Mouse (Mus musculus): ENCODE results near the gene Clic5. TPM values are rescaled to one million over a fixed set of nuclear protein-coding genes. Genes with fewer than 3 reads are reported as not detected.

Clic5 gene
- total RNA-seq, 2 experiments from 2014 or later: 3.7 to 4.9 TPM

DNA sequence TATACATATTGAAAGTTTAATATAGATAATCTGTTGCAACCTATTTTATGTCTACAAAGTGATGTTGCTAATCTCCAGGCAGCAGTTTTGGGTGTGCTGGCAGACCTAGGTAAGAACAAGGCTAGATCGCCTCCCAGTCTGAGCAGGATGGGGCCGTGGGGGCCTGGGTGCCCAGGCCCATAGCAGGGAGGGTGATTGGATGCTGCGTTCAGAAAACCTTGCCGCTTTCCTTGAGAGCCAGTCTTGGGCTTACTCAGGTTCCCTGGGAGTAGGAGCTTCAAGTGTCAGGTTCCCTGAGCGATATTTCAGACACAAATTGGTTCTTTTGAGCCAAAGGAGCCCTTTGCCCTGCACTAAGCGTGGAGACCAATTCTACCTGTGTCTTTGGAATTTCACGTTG is 1.9 kb downstream of the Clic5 start:
- DNase-seq (ENCODE audit: low spot score in 2 of 2): no peak

DNA sequence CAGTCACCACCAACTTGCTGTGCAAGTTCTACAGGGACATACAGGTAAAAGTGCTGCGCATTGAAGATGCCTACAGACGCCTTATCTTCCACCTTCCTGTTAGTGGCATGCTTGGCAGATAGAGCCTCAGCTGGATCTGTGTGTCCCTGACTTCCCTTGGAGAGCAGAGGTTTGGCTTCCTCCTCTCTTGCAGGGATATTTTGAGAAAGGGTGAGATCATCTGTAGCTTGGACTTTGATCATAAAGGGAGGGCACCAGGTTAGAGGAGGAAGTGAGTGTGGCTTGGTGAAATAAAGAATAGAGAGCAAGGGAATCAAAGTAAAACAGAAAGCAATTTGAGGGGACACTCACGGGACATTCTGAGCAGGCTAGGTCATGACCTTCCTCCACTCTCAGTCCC is 4.6 kb downstream of the Clic5 start:
- DNase-seq (ENCODE audit: low spot score in 2 of 2): no peak

DNA sequence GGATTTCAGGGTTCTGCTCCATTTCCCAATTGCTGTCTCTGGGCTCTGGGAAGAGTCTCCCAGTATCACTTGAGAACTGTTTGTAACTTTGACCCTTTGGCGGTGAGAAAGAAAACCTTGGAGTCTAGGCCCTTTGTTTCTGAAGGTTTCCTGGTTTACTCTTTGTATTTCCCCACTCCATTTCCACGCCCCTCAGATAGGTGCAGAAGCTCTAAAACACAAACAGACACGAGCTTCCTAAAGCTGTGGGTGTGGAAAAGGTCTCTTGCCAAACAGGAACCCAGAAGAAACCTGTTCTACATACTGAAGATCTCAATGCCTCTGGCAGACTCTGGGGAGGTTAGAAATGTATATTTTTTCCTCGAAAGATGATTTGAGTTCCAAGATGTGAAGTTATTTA is 10.8 kb downstream of the Clic5 start:
- DNase-seq (ENCODE audit: low spot score in 2 of 2): no peak

DNA sequence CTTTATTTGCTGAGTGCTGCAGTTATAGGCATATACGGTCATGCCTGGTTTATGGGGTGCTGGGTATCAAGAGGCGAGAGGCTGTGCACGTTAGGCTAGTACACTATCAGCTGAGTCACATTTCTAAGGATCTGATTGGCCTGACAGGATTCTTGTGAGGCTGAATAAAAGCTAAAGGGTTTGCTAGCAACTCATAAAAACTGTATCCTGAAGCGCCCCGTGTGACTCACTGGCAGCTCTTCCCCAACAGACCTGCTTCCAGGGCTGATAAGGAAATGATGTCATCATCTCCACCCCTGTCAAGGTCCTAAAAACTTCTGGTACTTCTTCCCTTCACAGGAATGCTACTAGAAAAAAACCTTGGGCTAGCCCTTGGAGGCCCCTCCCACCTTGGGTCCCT is 14.6 kb downstream of the Clic5 start:
- no peak for DNase-seq (ENCODE audit: low spot score in 2 of 2)

DNA sequence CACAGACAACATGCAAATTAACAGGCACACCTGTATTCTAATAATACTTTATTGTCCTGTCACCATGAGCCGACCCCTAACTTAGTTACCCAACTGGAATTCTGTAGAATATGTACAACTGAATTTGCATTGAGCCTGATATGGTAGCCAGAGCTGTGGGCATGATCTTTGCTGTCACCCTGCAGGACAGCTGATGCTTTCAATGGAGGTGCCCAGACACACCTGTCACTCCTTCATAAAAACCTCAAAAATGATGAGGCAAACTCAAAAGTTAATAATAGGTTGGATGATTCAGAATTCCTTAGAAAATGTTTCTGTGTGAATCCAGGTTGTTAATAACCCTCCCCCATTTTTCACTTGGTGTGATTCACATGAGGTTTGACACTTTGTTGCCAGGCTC is 16.4 kb downstream of the Clic5 start:
- no peak for DNase-seq (ENCODE audit: low spot score in 2 of 2)

DNA sequence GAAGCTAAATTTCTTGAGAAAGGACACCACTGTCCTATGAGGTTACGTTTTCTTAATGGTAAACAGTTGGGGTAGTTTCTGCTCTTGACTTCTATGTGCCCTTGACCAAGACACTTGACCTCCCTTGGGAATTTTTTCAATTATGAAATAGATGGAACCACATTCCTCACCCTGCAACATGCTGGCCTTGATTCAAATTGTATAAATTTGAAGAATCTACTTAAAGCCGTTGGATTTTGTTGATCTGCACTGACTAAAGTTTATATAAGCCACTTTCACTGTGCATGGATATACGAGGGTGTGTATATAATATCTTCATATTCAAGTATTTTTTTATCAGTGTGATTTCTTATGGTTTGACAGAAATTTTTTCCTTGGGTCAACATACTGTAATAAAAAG is 17.2 kb downstream of the Clic5 start:
- DNase-seq (ENCODE audit: low spot score in 2 of 2): no peak

DNA sequence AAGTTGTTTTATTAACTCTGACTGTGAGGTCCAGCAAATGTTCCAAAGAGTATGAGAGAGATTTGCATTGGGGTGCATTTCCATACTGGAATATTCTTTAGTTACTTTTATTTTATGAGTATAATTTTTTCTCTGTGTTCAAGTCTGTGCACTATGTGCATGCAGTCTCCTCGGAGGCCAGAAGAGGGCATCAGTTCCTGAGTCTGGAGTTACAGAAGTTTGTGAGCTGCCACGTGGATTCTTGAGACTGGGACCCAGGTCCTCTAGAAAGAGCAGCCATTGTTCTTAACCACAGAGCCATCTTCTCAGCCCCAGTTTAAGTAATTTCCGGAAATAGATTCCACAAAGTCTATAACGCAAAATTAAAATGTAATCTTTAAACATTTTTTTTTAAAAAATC is 20.5 kb downstream of the Clic5 start:
- DNase-seq (ENCODE audit: low spot score in 2 of 2): no peak

DNA sequence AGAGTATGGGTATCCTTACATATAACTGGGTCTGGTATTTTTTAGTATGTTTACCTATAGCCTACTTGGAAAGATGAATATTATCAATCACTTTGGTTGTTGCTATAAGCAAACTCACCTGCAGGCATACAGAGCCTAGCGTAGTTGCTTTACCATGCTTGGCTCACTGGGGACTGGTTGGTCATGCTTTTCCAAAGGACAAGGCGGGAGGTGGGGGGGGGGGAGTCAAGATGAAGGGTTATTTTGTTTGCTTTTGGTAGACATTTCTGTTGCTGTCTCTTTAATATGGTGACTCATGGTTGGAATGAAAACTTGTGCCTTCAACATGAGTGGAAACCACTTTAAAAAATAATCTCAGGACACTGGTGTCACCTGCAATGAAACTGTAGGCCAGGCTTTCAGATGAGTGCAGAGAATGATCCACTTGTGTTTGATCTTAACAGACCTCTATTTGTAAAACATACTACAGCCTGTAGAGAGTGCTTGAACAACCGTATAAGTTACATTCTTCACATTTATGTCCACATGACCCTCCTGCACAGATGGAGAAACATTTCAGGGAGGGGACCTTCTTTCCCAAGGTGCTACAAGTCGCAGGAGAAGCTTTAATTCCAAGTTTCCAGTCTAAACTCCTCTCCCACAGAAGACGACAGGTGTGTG is 24.7 kb downstream of the Clic5 start:
- DNase-seq (ENCODE audit: low spot score in 2 of 2): no peak

DNA sequence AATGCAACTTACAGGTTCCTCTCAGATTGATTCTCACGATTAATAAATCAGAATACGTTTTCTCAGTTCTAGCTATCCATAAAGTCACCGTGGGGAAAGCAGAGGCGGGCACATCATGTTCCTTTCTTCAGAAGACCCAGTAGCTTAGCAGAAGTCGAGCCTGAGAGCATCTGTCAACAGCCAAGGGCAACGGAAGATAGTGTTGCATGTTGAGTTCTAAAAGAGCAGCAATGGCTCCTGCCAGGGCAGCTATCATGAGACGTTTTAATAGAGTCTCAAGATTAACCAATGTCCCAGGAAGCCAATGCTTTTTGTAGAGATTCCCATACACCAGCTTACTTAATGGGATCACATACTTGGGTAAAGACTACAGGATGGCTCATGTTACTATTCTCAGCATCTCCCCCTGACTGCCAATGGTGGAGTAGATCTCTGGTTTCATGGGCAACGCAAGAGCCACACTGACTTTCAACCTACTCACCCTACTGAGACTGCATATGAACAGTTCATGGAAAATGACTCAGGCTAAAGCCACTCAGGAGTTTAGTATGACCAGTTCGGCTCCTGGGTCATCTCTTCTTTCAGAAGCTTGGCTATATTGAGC is 26.9 kb downstream of the Clic5 start:
- DNase-seq (ENCODE audit: low spot score in 2 of 2): no peak

DNA sequence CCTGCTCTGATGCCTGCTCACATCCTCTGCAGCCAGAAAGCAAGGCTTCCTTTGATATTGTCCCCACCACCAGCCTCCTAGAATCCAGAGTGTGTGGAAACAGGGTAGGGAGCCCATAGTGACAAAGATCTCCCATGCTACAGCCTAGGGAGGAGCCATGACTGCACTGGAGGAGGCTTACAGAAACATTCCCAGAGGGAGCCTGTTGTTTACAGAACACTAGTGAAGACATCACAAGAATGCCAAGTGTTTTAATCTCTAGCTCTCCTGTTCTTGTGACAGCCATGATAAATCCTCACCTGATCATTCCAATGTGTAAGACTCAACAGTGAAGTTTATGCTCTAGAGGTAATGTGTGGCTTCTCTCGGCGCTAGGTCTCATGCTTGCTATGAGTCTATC is 28.8 kb downstream of the Clic5 start:
- no peak for DNase-seq (ENCODE audit: low spot score in 2 of 2)

DNA sequence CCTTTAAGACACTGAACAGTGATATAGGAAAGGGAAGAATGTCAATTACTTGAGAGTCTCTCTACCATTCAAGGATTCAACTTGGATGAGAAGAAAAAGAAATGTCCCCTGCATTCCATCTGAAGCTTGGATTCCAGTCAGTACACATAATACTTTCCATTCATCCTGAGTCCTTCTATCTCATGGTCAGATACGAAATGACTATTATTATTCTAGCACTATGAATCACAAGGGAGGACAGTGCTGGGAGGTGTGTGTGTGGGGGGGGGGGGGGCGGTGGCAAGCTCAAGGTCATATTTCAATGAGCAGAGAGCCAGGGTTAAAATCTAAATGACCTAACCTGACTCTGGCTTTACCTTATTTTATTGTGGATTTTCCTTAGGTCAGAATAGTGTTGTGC is 31.6 kb downstream of the Clic5 start:
- no peak for DNase-seq (ENCODE audit: low spot score in 2 of 2)

DNA sequence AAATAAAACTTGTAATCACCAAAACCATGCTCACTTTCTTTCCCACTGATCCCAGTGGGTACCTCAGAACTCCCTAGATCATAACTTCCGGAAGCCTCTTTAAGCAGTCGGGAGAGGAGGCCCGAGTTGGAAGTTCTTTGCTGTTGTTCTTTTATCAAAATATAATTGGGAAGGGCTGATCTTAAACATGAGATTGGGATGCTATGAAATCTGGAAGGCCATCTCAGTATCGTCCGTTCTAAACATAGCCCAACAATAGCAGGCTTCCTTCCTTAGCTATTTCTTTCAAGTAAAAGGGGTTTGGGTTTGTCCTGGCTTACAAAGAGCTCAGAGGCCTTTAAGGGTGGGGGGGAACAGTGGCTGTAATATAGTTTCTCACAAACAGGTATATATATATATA is 40.0 kb downstream of the Clic5 start:
- no peak for DNase-seq (ENCODE audit: low spot score in 2 of 2)

DNA sequence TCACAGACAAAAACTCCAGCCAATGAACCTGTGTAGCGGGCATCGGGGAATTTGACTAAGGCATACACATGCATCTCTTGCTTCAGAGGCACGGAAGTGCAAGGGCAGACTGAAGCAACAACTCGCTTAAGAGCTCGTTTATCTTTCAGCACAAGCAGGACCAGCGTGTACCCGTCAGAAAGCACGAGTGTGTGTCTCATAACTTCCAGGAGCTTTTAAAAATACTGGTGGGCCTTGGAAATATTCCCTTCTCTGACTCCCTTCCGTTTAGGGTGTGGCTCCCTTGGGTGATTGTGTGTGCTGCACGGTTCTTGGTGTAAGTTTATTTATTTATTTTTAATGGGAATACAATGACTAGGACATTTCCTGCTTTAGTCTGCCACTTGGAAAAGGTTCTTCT is 41.7 kb downstream of the Clic5 start:
- no peak for DNase-seq (ENCODE audit: low spot score in 2 of 2)

DNA sequence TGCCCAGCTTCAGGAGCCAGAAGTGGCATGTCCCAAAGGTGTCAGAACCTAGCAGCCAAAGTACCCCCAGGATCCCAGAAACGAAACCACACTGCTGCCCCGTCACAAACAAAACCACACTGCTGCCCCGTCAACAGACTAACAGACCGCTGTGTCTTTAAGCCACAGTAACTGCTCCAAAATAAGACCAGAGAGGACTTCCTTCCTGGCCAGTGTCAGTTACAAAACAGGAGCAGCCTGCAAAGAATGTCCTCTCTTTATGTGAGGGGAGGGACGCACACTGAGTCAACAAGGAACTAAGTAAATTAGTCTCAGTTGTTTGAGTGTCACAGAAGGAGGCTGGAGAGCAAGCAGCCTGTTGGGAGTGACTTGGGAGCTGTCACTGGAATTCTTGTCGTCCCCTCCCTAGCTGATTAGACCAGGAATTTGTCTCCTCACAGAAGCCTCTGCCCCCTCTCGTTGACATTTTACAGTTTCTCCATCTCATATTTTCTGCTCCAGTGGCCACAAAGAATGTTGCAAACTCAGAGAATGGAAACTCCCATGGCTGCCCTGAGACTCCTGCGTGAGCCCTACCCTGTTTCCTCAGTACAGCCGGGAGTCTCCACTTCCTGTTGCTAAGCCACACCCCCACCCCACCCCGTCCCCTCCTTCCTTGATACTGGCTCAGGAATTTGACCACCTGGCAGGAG is 50.8 kb downstream of the Clic5 start:
- DNase-seq (ENCODE audit: low spot score in 2 of 2): no peak

DNA sequence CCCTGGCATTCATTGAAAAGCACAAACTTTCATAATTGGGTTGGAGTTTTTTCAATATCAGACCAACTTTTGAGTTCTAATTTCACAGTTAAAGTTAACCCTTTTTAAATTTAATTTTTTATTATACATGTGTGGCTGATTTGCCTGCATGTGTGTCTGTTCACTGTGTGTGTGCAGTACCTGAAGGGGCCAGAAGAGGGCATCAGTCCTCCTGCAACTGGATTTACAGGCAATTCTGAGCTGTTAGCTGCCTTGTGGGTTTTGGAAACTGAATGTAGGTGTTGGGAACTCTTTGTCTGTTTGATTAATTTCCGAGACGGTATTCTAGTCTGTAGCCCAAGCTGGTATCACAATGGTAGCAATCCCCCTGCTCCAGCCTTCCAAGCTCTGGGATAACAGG is 52.4 kb downstream of the Clic5 start:
- DNase-seq (ENCODE audit: low spot score in 2 of 2): no peak

DNA sequence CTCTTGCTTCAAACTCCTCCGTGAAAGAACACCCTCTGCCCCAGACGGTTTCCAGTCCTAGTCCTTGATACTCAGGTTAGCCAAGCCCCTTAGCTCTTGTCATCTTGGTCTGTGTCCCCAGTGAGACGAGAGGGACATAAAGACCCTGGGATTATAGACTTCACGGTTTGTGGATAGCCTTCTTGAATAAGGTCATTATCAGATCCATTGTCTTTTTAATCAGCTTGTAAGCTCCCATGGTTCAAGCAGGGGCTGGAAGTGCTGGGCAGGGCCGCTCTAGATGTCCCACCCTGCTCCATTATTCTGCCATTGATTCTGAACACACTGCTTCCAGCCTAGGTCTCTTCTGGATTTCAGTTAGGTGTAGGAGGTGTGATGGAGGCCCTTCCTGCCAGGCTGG is 55.7 kb downstream of the Clic5 start:
- no peak for DNase-seq (ENCODE audit: low spot score in 2 of 2)

DNA sequence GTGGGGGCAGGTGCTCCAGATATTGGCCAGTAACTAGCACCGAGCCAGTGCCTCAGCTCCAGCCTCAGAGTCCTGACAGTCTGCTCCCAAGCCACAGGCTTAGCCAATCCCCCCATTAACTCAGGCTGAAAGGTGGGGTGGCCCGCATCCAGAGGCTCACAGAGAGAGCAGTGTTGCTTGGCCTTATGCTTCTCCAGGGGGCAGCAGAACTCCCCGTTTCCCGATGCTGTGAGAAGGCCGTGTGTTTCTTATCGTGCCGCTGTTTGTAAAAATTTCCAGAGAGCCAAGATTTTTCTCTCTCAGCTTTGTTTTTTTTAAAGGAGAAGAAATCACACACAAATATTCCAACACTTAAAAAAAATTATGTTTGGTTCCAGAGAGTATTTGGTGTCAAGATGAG is 56.2 kb downstream of the Clic5 start:
- no peak for DNase-seq (ENCODE audit: low spot score in 2 of 2)

DNA sequence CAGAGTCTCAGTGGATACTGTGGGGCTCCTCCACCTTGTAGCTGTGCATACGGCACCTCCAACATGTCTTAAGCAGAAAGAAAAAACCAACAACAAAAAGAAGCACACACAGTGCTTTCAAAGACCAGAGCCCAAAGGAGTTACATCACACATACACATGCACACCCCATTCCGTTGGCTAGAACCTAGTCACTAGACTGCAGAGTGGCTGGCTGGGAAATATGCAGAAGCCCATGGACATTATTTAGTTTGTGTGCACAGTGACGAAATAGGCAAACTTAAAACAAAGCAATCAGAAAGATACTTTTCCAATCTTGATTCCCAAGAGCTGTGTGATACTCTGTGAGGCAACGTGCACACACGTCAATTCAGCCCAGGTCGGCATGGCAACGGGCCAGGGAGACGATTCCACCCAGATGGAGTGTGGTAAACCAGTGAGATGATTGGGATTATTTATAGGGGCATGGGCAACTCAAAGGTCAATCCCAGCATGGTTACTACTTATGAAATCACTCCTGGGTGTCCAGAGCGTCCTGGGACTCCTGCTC is 57.8 kb downstream of the Clic5 start:
- DNase-seq (ENCODE audit: low spot score in 2 of 2): no peak

DNA sequence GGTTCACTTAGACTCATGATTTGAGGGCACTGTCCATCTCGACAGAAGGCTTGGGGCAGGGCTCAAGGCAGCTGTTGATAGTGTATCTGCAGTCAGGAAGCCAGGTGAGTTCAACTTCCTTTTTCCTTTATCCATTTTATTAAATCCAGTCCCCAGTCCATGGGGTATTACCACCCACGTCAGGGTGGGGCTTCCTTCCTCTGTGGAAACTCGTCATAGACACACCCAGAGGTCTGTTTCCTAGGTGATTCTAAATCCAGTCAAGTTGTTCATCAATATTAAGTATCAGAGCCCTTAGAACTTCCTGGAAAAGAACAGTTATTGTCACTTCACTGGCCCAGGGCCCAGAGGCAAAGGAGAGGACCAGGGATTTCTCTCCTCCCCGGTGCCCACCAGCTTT is 61.2 kb downstream of the Clic5 start:
- no peak for DNase-seq (ENCODE audit: low spot score in 2 of 2)

DNA sequence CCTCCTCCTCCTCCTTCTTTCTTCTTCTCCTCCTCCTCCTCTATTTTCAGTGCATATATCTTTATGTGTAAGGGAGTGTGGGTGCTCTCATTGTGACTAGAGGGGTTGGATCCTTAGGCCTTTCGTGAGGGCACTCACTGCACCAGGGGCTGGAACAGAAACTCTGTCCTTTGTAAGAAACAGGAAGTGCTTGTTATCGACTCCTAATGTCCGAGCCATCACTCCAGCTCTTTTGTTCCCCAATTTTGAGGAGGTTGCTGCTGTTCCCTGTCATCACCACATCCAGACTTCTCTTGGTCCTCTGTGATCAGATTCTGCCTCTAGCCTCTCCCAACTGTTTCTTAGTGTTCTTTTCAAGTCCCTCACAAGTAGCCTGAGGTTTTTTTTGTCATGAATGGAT is 64.3 kb downstream of the Clic5 start:
- DNase-seq (ENCODE audit: low spot score in 2 of 2): no peak

DNA sequence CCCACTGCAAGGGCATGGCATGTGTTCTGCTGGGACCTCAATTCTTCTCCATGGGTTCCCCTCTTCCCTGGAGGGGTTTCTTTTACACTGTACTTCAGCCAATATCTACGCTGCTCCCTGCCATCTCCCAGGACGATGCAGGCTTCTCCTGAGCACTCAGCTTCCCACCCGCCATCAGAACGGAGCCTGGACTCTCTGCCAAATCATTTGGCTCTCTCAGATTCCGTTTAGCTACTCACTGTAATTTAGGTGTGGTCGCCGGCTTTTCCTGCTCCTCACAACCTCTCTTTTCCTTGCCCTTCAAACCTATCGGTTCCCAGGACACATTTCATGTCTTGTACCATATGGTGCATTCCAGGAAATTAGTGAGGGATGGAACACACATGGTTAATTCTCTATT is 66.3 kb downstream of the Clic5 start:
- no peak for DNase-seq (ENCODE audit: low spot score in 2 of 2)

DNA sequence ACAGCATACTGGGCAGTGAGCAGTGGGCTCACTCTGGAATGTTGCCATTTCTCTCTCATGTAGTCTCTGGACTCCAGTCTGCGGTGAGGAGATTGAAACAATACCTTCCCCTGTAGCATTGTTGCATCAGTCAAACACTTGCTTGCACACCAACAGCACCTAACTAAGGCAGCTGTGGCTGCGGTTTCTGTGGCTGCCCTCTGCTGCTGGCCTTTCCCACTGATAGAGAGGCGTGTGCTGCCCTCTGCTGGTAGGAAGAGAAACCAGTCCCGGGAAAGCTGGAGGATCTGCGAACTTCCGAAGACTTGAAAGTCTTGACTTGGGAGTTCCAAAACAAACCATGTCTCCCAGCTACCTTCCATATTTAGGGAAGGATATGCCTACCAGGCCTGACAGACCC is 68.2 kb downstream of the Clic5 start:
- peak; percentile 66 to 69 for DNase-seq (ENCODE audit: low spot score in 2 of 2)

DNA sequence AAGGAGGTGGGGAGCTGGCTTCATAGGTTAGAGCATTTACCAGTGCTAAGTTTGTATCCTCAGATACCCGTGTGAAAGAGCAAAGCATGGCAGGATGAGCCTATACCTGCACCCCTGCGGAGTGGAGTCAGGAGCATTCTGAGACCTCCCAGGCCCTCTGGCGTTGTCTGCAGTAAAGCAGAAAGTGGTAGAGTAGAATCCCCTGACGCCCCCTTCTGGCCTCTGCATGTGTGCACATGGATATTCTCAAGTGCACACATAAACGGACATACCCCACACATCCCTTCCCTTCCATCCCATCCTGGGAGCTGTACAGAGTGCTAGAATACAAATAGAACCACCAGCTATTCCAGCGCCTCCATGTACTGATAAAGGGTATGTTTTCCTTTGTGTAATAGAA is 70.9 kb downstream of the Clic5 start:
- DNase-seq (ENCODE audit: low spot score in 2 of 2): no peak

Data from left cerebral cortex, adult 18-20 months (tissue).